Mouse (Mus musculus): ENCODE results near the gene Tmco5. TPM values are rescaled to one million over a fixed set of nuclear protein-coding genes. Genes with fewer than 3 reads are reported as not detected.
"Not testable (repeated sequence)": the region's sequence is repeated elsewhere in the genome, so short reads cannot be mapped to it uniquely, and the experiment has no call there.

Tmco5 gene
- polyA plus RNA-seq, 1 experiment from 2014 or later = not detected

- Histone ChIP-seq H3K27me3 (replicated peaks; ENCODE audit: control insufficient read depth, insufficient read depth, low read length) (no peaks in the 10 kb centered on the region), H3K36me3 (ENCODE audit: control insufficient read depth, insufficient read depth, low read length) (no peaks in the 10 kb centered on the region), H3K27ac (ENCODE audit: low read depth, low read length) (no peak overlapping the region), H3K4me2 (ENCODE audit: low read length) (no peak overlapping the region), H3K4me3 (ENCODE audit: low read length) (no peak overlapping the region), H3K9me3 (ENCODE audit: control insufficient read depth, low read length) (no peaks in the 10 kb centered on the region), H3K9ac (ENCODE audit: low read depth, low read length) (no peak overlapping the region), H3K4me1 (ENCODE audit: control insufficient read depth, insufficient read depth, low read depth, low read length) (no peaks in the 10 kb centered on the region)
- ATAC-seq = no peak
- WGBS = 80% methylated on average over 4 of the region's 4 CpGs
Measured at GRCm38 (mm10) chr2:116914636-116915035, 36.1 kb downstream of the Tmco5 start.

- H3K9me3 ChIP-seq (ENCODE audit: control insufficient read depth, low read length) = no peaks in the 10 kb centered on the region
- WGBS = 68% methylated on average over 3 of the region's 3 CpGs
- H3K27ac ChIP-seq (ENCODE audit: low read depth, low read length) = no peak overlapping the region
- no peak overlapping the region for H3K9ac ChIP-seq (ENCODE audit: low read depth, low read length)
- no peak for ATAC-seq
- no peaks in the 10 kb centered on the region for H3K27me3 ChIP-seq (replicated peaks; ENCODE audit: control insufficient read depth, insufficient read depth, low read length)
- H3K36me3 ChIP-seq (ENCODE audit: control insufficient read depth, insufficient read depth, low read length) = no peaks in the 10 kb centered on the region
- no peak overlapping the region for H3K4me3 ChIP-seq (ENCODE audit: low read length)
- no peak overlapping the region for H3K4me2 ChIP-seq (ENCODE audit: low read length)
- H3K4me1 ChIP-seq (ENCODE audit: control insufficient read depth, insufficient read depth, low read depth, low read length) = no peaks in the 10 kb centered on the region
Measured at GRCm38 (mm10) chr2:116918598-116918997, 40.1 kb downstream of the Tmco5 start.

GRCm38 (mm10) chr2:116922580-116923500 lies 44.3 kb downstream of the Tmco5 start:
- no peak overlapping the region for H3K4me3 ChIP-seq (ENCODE audit: low read length)
- no peak overlapping the region for H3K27ac ChIP-seq (ENCODE audit: low read depth, low read length)
- H3K27me3 ChIP-seq (replicated peaks; ENCODE audit: control insufficient read depth, insufficient read depth, low read length) = no peaks in the 10 kb centered on the region
- no peaks in the 10 kb centered on the region for H3K4me1 ChIP-seq (ENCODE audit: control insufficient read depth, insufficient read depth, low read depth, low read length)
- no peaks in the 10 kb centered on the region for H3K9me3 ChIP-seq (ENCODE audit: control insufficient read depth, low read length)
- H3K4me2 ChIP-seq (ENCODE audit: low read length) = no peak overlapping the region
- 79% methylated on average over 9 of the region's 9 CpGs for WGBS
- no peak for ATAC-seq
- no peak overlapping the region for H3K9ac ChIP-seq (ENCODE audit: low read depth, low read length)
- no peaks in the 10 kb centered on the region for H3K36me3 ChIP-seq (ENCODE audit: control insufficient read depth, insufficient read depth, low read length)

- Histone ChIP-seq H3K9me3 (ENCODE audit: control insufficient read depth, low read length) (no peaks in the 10 kb centered on the region), H3K4me1 (ENCODE audit: control insufficient read depth, insufficient read depth, low read depth, low read length) (no peaks in the 10 kb centered on the region), H3K9ac (ENCODE audit: low read depth, low read length) (no peak overlapping the region), H3K27me3 (replicated peaks; ENCODE audit: control insufficient read depth, insufficient read depth, low read length) (no peaks in the 10 kb centered on the region), H3K36me3 (ENCODE audit: control insufficient read depth, insufficient read depth, low read length) (no peaks in the 10 kb centered on the region), H3K27ac (ENCODE audit: low read depth, low read length) (no peak overlapping the region), H3K4me2 (ENCODE audit: low read length) (no peak overlapping the region), H3K4me3 (ENCODE audit: low read length) (no peak overlapping the region)
- no peak for ATAC-seq
- WGBS = 87% methylated on average over 3 of the region's 3 CpGs
Measured at GRCm38 (mm10) chr2:116923684-116924083, 45.2 kb downstream of the Tmco5 start.

- no peaks in the 10 kb centered on the region for H3K36me3 ChIP-seq (ENCODE audit: control insufficient read depth, insufficient read depth, low read length)
- ATAC-seq = no peak
- no peak overlapping the region for H3K27ac ChIP-seq (ENCODE audit: low read depth, low read length)
- 86% methylated on average over 7 of the region's 7 CpGs for WGBS
- no peaks in the 10 kb centered on the region for H3K27me3 ChIP-seq (replicated peaks; ENCODE audit: control insufficient read depth, insufficient read depth, low read length)
- no peaks in the 10 kb centered on the region for H3K4me1 ChIP-seq (ENCODE audit: control insufficient read depth, insufficient read depth, low read depth, low read length)
- H3K4me2 ChIP-seq (ENCODE audit: low read length) = no peak overlapping the region
- no peak overlapping the region for H3K4me3 ChIP-seq (ENCODE audit: low read length)
- H3K9me3 ChIP-seq (ENCODE audit: control insufficient read depth, low read length) = no peaks in the 10 kb centered on the region
- H3K9ac ChIP-seq (ENCODE audit: low read depth, low read length) = no peak overlapping the region
Measured at GRCm38 (mm10) chr2:116924292-116924691, 45.8 kb downstream of the Tmco5 start.

- Histone ChIP-seq H3K36me3 (ENCODE audit: control insufficient read depth, insufficient read depth, low read length) (no peaks in the 10 kb centered on the region), H3K4me1 (ENCODE audit: control insufficient read depth, insufficient read depth, low read depth, low read length) (no peaks in the 10 kb centered on the region), H3K27ac (ENCODE audit: low read depth, low read length) (no peak overlapping the region), H3K4me3 (ENCODE audit: low read length) (no peak overlapping the region), H3K9me3 (ENCODE audit: control insufficient read depth, low read length) (no peaks in the 10 kb centered on the region), H3K4me2 (ENCODE audit: low read length) (no peak overlapping the region), H3K9ac (ENCODE audit: low read depth, low read length) (no peak overlapping the region), H3K27me3 (replicated peaks; ENCODE audit: control insufficient read depth, insufficient read depth, low read length) (no peaks in the 10 kb centered on the region)
- WGBS = 68% methylated on average over 5 of the region's 5 CpGs
- no peak for ATAC-seq
Measured at GRCm38 (mm10) chr2:116925230-116925629, 46.7 kb downstream of the Tmco5 start.

- Histone ChIP-seq H3K9me3 (ENCODE audit: control insufficient read depth, low read length) (no peaks in the 10 kb centered on the region), H3K27me3 (replicated peaks; ENCODE audit: control insufficient read depth, insufficient read depth, low read length) (no peaks in the 10 kb centered on the region), H3K4me3 (ENCODE audit: low read length) (no peak overlapping the region), H3K9ac (ENCODE audit: low read depth, low read length) (no peak overlapping the region), H3K4me1 (ENCODE audit: control insufficient read depth, insufficient read depth, low read depth, low read length) (no peaks in the 10 kb centered on the region), H3K36me3 (ENCODE audit: control insufficient read depth, insufficient read depth, low read length) (no peaks in the 10 kb centered on the region), H3K4me2 (ENCODE audit: low read length) (no peak overlapping the region), H3K27ac (ENCODE audit: low read depth, low read length) (no peak overlapping the region)
- 86% methylated on average over 7 of the region's 7 CpGs for WGBS
- no peak for ATAC-seq
Measured at GRCm38 (mm10) chr2:116932218-116932617, 53.7 kb downstream of the Tmco5 start.

GRCm38 (mm10) chr2:116934236-116934635 lies 55.7 kb downstream of the Tmco5 start:
- H3K27me3 ChIP-seq (replicated peaks; ENCODE audit: control insufficient read depth, insufficient read depth, low read length); H3K36me3 ChIP-seq (ENCODE audit: control insufficient read depth, insufficient read depth, low read length); H3K4me1 ChIP-seq (ENCODE audit: control insufficient read depth, insufficient read depth, low read depth, low read length); ATAC-seq; H3K9ac ChIP-seq (ENCODE audit: low read depth, low read length); H3K4me2 ChIP-seq (ENCODE audit: low read length); H3K27ac ChIP-seq (ENCODE audit: low read depth, low read length); H3K9me3 ChIP-seq (ENCODE audit: control insufficient read depth, low read length); H3K4me3 ChIP-seq (ENCODE audit: low read length): not testable (repeated sequence)
- 100% methylated on average over 1 of the region's 1 CpGs for WGBS

- H3K27ac ChIP-seq (ENCODE audit: low read depth, low read length) = no peak overlapping the region
- no peaks in the 10 kb centered on the region for H3K27me3 ChIP-seq (replicated peaks; ENCODE audit: control insufficient read depth, insufficient read depth, low read length)
- H3K9me3 ChIP-seq (ENCODE audit: control insufficient read depth, low read length) = no peaks in the 10 kb centered on the region
- H3K4me2 ChIP-seq (ENCODE audit: low read length) = no peak overlapping the region
- ATAC-seq = no peak
- H3K9ac ChIP-seq (ENCODE audit: low read depth, low read length) = no peak overlapping the region
- no peaks in the 10 kb centered on the region for H3K36me3 ChIP-seq (ENCODE audit: control insufficient read depth, insufficient read depth, low read length)
- H3K4me1 ChIP-seq (ENCODE audit: control insufficient read depth, insufficient read depth, low read depth, low read length) = no peaks in the 10 kb centered on the region
- no peak overlapping the region for H3K4me3 ChIP-seq (ENCODE audit: low read length)
Measured at GRCm38 (mm10) chr2:116934776-116935175, 56.3 kb downstream of the Tmco5 start.

All from hindbrain, embryonic 16.5 days (tissue).